8 mouse cellular contexts compared by ENCODE assay signal in the genomic region with DNA sequence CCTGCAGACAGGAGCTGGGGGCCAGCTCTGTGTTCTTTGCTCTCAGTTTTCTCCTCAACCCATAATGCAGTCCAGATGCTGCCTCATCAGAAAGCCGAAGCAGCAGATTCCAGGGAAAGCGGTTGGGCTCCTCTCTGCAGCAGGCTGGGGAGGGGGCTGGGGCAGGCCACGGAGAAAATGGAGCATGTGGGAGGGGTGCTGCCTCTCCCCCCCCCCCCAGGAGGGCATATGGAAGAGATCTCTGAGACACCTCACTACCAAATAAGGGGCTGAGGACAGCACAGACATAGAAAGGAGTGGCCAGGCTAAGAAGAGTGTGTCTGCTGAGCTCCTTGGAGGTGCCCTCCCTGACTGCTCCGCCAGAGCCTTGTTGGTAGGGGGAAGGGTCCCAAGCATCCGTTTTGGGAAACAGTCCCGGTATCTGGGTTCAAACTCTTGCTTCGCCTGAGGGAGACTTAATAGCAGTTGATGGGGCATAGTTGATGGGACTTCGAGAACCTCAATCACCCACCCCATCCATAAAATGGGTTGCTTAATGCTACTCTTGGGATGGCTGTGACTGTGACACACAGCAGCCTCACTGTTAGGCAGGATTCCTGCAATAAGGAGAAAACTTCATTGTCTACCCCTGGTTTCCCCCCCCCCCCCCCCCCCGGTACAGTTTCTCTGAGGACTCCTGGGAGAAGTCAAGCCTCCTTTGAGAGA. TPM values are rescaled to one million over a fixed set of nuclear protein-coding genes. Genes with fewer than 3 reads are reported as not detected.
DNase-seq lines count a peak whose midpoint lies in the region; ATAC-seq and TF ChIP-seq lines count a peak whose summit lies in the region.
"Had no signal": no experiment of that assay in that cellular context is flagged by ENCODE, and none has a peak within 500 bp of the region (broad histone marks: within the 10 kb centered on the region; RNA-seq: fewer than 3 reads in every experiment).

No protein-coding gene starts in this region.

- peaks cover 18% of the 10 kb centered on the region for H3K27me3 ChIP-seq in lung, embryonic 16.5 days (ENCODE audit: control insufficient read depth, insufficient read depth, low read depth, low read length)
- 0 out of 2 replicates have a peak, but pooled peaks cover 6% of the 10 kb centered on the region for H3K27me3 ChIP-seq in limb, embryonic 12.5 days
- no peaks in the 10 kb centered on the region for H3K27me3 ChIP-seq in stomach, postnatal 0 days (ENCODE audit: control insufficient read depth, insufficient read depth, low read length)

- H3K36me3 ChIP-seq in lung, embryonic 16.5 days (ENCODE audit: control insufficient read depth, insufficient read depth, low read length), result no peaks in the 10 kb centered on the region
- no peaks in the 10 kb centered on the region for H3K36me3 ChIP-seq in limb, embryonic 12.5 days
- H3K36me3 ChIP-seq in stomach, postnatal 0 days (ENCODE audit: control insufficient read depth, insufficient read depth, low read length), result no peaks in the 10 kb centered on the region

- peak overlapping the region; percentile 52 for H3K4me2 ChIP-seq in lung, embryonic 16.5 days (ENCODE audit: low read depth, low read length)
- H3K4me2 ChIP-seq in limb, embryonic 12.5 days, result peak overlapping the region; percentile 51
- peak overlapping the region; percentile 42 for H3K4me2 ChIP-seq in stomach, postnatal 0 days (replicated peaks; ENCODE audit: low read depth)

- TF ChIP-seq POLR2A in lung, adult 2 months (IDR thresholded peaks at IDR 0.05; ENCODE audit: borderline replicate concordance, extremely low read depth, low read depth, low read length), result no peak

- peak; percentile 88 for ATAC-seq in lung, embryonic 16.5 days (ENCODE audit: low read depth)
- peak; percentile 68 for ATAC-seq in limb, embryonic 12.5 days (ENCODE audit: insufficient number of reproducible peaks, insufficient read depth, low FRiP score, low TSS enrichment, low read depth)
- ATAC-seq in stomach, postnatal 0 days (ENCODE audit: low FRiP score, low TSS enrichment), result peak; percentile 86

- H3K4me1 ChIP-seq in lung, embryonic 16.5 days (replicated peaks; ENCODE audit: control insufficient read depth, insufficient read depth, low read length), result peaks cover 29% of the 10 kb centered on the region
- no peaks in the 10 kb centered on the region for H3K4me1 ChIP-seq in lung, adult 2 months (ENCODE audit: control insufficient read depth, insufficient read depth, low read length)
- H3K4me1 ChIP-seq in limb, embryonic 12.5 days (replicated peaks), result peaks cover 56% of the 10 kb centered on the region
- H3K4me1 ChIP-seq in stomach, postnatal 0 days (replicated peaks; ENCODE audit: control insufficient read depth, insufficient read depth), result peaks cover 7% of the 10 kb centered on the region; the same call in 1 of the 2 replicates

- peak overlapping the region; percentile 97 for H3K27ac ChIP-seq in lung, embryonic 16.5 days (ENCODE audit: low read length)
- peak overlapping the region; percentile 99 for H3K27ac ChIP-seq in limb, embryonic 12.5 days
- H3K27ac ChIP-seq in stomach, postnatal 0 days (replicated peaks), result peak overlapping the region; percentile 96

- no peaks in the 10 kb centered on the region for H3K9me3 ChIP-seq in lung, embryonic 16.5 days (ENCODE audit: control insufficient read depth, low read length)
- H3K9me3 ChIP-seq in limb, embryonic 12.5 days, result no peaks in the 10 kb centered on the region
- no peaks in the 10 kb centered on the region for H3K9me3 ChIP-seq in stomach, postnatal 0 days (ENCODE audit: control insufficient read depth, low read length)

- no peak for DNase-seq in lung, adult 2 months
- peak; percentile 87 for DNase-seq in forelimb bud, embryonic 11.5 days (ENCODE audit: low read depth, low spot score)
- DNase-seq in stomach, postnatal 0 days (ENCODE audit: low spot score), result peak; percentile 54
- no peak for DNase-seq in frontal cortex, postnatal 10 days (ENCODE audit: low spot score in 2 of 2)
- no peak for DNase-seq in adrenal gland, postnatal 36 days

- WGBS in lung, embryonic 16.5 days, result 11% methylated on average over 9 of the region's 9 CpGs
- 19% methylated on average over 9 of the region's 9 CpGs for WGBS in lung, adult 2 months
- WGBS in limb, embryonic 12.5 days, result 6% methylated on average over 9 of the region's 9 CpGs
- 15% methylated on average over 9 of the region's 9 CpGs for WGBS in stomach, postnatal 0 days

- peak; percentile 22 for TF ChIP-seq EP300 in stomach, postnatal 0 days (optimal IDR thresholded peaks at IDR 0.05)

- no peak overlapping the region for H3K4me3 ChIP-seq in lung, embryonic 16.5 days (ENCODE audit: low read length)
- no peak overlapping the region for H3K4me3 ChIP-seq in lung, adult 2 months (replicated peaks; ENCODE audit: extremely low read depth, low read depth, low read length)
- peak overlapping the region; percentile 21 for H3K4me3 ChIP-seq in limb, embryonic 12.5 days (replicated peaks)
- no peak overlapping the region; the same call in 1 of the 2 replicates for H3K4me3 ChIP-seq in stomach, postnatal 0 days (ENCODE audit: low read depth, low read length)
- H3K4me3 ChIP-seq: myocyte had no signal

- no peak for TF ChIP-seq CTCF in lung, adult 2 months (IDR thresholded peaks at IDR 0.05; ENCODE audit: insufficient read depth, low read length)
- no peak for TF ChIP-seq CTCF in stomach, postnatal 0 days (IDR thresholded peaks at IDR 0.05; ENCODE audit: low read depth)

- peak overlapping the region; percentile 53; the same call in 1 of the 2 replicates for H3K9ac ChIP-seq in lung, embryonic 16.5 days (ENCODE audit: low read length)
- H3K9ac ChIP-seq in limb, embryonic 12.5 days (replicated peaks), result peak overlapping the region; percentile 51
- H3K9ac ChIP-seq in stomach, postnatal 0 days (ENCODE audit: low read length), result 0 out of 2 replicates have a peak overlapping the region, but pooled peaks have one; percentile 13

RNA-seq across cellular contexts. Expression of a gene that starts 53.9 kb away (rescaled TPM):
- polyA plus RNA-seq in lung, embryonic 16.5 days (2015; fragmentation: Nextera tagmentation; extraction: Ambion mirVana), result 1,180 and 1,421 TPM in 2 replicates
- 108 and 115 TPM in 2 replicates for polyA plus RNA-seq in lung, adult 2 months (2012; rRNA removed)
- 290 and 351 TPM in 2 replicates for polyA plus RNA-seq in limb, embryonic 12.5 days (2016; fragmentation: Nextera tagmentation; extraction: Ambion mirVana)
- 816 and 869 TPM in 2 replicates for polyA plus RNA-seq in stomach, postnatal 0 days (2015; fragmentation: Nextera tagmentation; extraction: Ambion mirVana)
- 100 to 1,000 TPM; 111 to 222 TPM for total RNA-seq in adrenal gland, postnatal 36 days (2021)

Comparison
In these comparisons a context has a peak if more than half of its experiments do, and no peak if none do; other contexts are left out.
1. DNase-seq: peak in forelimb bud, embryonic 11.5 days (single experiment) and stomach, postnatal 0 days (single experiment); none in lung, adult 2 months (single experiment), frontal cortex, postnatal 10 days (0 of 2) and adrenal gland, postnatal 36 days (0 of 2).
2. Peak in every context shown above with its lines, with median percentiles within 50 percentile points of each other: ATAC-seq, H3K27ac ChIP-seq, H3K4me2 ChIP-seq and H3K9ac ChIP-seq.